Mouse (Mus musculus): ENCODE results near the gene Chmp3. TPM values are rescaled to one million over a fixed set of nuclear protein-coding genes. Genes with fewer than 3 reads are reported as not detected.

The Chmp3 gene
- total RNA-seq, 2 experiments from 2014 or later = 94.7 to 99.2 TPM

DNA sequence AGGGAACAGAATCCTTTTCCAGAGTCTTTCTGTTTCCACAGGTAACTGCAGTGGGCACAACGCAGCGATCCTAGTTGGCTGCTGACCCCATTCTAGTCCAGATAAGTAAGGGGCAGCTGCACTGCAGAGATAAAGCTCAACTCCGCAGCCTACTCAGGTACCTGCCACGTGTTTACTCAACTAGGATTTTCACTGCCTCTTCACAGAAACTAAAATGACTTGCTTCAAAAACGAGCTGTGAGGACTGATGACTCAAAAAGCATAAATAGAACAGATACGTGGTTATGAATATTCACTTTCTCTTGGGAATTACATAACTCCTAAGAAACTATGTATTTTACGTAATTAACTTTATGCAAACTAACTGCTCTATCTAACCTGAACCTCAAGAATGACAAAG is 66.4 kb downstream of the Chmp3 start:
- no peak for DNase-seq

GRCm38 (mm10) chr6:71613225-71613624 is 69.6 kb downstream of the Chmp3 start:
- no peak for DNase-seq

- no peak for DNase-seq
Observed at GRCm38 (mm10) chr6:71616959-71617358, 73.4 kb downstream of the Chmp3 start.

- DNase-seq = no peak
Observed at GRCm38 (mm10) chr6:71621551-71621950, 78.0 kb downstream of the Chmp3 start.

DNA sequence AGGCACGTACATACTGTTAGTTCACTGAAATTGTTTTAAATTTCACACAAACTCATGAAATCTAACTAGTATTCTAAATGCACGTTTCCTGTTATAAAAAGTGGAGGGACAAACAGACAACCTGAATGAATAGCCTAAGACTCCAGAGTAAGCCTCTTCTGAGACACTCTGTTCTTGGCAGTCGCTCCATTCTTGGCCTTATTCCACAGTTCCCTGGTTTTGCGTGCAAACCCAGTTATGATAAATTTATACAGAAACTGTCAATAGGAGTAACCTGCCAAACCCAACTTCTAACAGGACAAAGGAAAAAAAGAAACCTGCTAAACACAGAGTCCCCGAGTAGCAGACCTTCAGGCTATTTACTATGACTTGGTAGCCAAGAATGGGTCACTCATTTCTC is 78.4 kb downstream of the Chmp3 start:
- DNase-seq = peak in 1 of 2 experiments; percentile 40

- DNase-seq = no peak
Observed at GRCm38 (mm10) chr6:71624723-71625122, 81.1 kb downstream of the Chmp3 start.

DNA sequence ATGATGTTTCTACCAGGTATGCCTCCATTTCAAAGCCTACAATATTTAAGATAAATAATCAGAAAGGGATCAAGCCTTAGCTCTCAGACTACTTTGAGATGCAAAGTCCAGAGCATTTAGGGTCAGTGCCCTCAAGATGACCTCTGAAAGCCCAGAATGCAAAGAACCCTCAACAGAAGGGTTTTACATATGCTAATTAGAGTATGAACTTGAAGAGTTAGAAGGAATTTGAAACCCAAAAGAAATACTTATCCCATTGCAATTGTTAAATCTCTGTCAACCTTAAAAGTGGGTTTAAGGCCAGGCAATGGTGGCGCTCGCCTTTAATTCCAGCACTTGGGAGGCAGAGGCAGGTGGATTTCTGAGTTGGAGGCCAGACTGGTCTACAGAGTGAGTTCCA is 82.4 kb downstream of the Chmp3 start:
- no peak for DNase-seq

DNA sequence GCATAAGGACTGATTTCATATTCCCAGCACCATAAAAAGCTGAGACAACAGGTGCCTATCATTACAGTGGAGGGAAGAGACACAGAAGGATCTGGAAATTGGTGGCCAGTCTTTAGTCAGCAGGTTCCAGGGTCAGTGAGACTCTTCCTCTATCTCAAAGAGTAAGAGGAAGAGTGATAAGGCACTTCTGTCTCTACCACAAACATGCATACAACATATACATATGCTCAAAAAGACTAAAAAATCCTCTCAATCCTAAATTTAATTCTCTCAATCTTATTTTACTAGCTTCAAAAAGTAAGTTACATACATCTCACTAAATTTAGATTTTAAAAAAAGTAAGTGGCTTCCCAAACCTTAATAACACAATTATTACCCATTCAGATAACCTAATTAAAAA is 83.7 kb downstream of the Chmp3 start:
- DNase-seq = no peak

DNA sequence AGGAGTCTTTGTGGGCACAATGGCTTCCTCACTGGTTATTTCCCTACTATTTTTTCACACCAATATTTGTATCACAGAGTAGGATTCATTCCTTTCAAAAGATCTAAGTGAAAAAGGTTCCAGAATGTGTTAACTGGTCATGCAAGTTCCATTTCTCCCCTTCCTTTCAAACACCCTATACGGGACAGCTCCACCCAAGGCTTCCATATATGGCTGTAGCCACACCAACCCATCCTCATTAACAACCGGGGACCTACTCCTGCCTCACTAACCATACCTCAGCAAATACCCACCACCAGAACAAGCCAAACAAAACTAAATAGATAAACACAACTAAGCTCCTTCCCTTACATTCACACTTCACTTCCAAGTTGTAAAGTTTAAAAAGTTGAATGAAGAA is 87.6 kb downstream of the Chmp3 start:
- DNase-seq = no peak

DNA sequence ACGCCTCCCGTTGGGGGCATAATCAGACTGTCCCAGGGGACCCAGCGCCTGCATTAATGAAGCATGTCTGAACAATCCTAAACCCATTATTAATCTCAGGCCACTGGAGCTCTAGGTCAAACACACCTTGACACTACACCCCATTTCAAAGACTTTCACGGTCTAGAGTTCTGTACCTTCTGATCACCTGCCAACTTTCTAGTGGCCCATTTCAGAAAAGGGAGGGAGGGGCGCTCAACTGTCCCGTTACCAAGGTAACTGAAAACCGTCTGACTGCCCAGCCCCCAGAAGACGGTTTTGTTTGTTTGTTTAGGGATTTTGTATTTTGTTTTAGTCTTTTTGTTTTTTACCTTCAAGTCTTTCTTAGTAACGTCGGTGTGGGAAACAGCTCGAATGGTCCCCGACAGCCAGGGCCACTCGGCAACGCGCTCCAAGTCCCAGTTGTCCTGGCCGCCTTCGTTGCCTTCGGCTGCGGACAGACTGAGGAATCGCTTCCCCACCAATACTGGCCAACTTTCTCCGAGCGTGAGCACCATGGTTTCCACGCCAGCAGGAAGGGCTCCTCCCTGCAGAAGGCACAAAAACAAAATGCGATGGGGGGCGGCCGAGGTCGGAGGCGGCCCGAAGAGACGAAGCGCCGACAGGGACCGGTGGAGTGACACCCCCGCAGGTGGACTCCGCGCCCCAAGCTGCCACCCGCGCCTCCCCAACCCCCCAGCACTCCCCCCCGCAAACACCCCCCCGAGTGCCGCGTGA is 88.3 kb downstream of the Chmp3 start:
- DNase-seq = peak; percentile 41 to 49

Other genes starting within 250 kb of the Chmp3 start
- under 1 TPM; 0.47 to 0.86 TPM for gene Smyd1, start 221.6 kb upstream of the Chmp3 start, total RNA-seq (2021)
- not detected for gene Cd8b1, start 221.0 kb upstream of the Chmp3 start, total RNA-seq (2021)
- gene Cd8a, start 170.4 kb upstream of the Chmp3 start, total RNA-seq (2021) = not detected
- 100 to 1,000 TPM; 100 to 103 TPM for gene Rmnd5a, start 103.2 kb upstream of the Chmp3 start, total RNA-seq (2021)
- gene Rnf103, start 49.9 kb upstream of the Chmp3 start, total RNA-seq (2021) = 10 to 100 TPM; 44.5 to 47.7 TPM
- gene Kdm3a, start 89.2 kb downstream of the Chmp3 start, total RNA-seq (2021) = 10 to 100 TPM; 38.7 to 44.6 TPM
- gene Reep1, start 163.8 kb downstream of the Chmp3 start, total RNA-seq (2021) = 10 to 100 TPM; 72.9 to 75.7 TPM

Measured in layer of hippocampus, postnatal 36 days (tissue).